Mouse (Mus musculus) C2C12 (cell line): Measurements from ENCODE around the gene Dnah7b.
"Not testable (repeated sequence)": the region's sequence is repeated elsewhere in the genome, so short reads cannot be mapped to it uniquely, and the experiment has no call there.

ENCODE experiments used
- CEBPB ChIP-seq: IDR thresholded peaks from one replicate; pipeline ENCODE4 v1.6.1; 2011; ENCODE audit warnings: low read depth, mild to moderate bottlenecking, control low read depth, moderate library complexity
- CTCF ChIP-seq: IDR thresholded peaks from one replicate; pipeline ENCODE4 v1.5.1; 2011; ENCODE audit not compliant: control insufficient read depth, insufficient read depth, insufficient read length
- MAX ChIP-seq: IDR thresholded peaks from one replicate; pipeline ENCODE4 v1.6.1; 2011; ENCODE audit warnings: mild to moderate bottlenecking, control low read depth
- MYOD1 ChIP-seq: IDR thresholded peaks from one replicate; pipeline ENCODE4 v1.6.1; 2011; ENCODE audit warnings: low read depth; ENCODE audit not compliant: control insufficient read depth, insufficient read length
- MYOG ChIP-seq: IDR thresholded peaks from one replicate; pipeline ENCODE4 v1.6.1; 2011; ENCODE audit not compliant: control insufficient read depth, insufficient read length; ENCODE audit errors: extremely low read depth
- USF1 ChIP-seq: IDR thresholded peaks from one replicate; pipeline ENCODE4 v1.6.1; 2011; ENCODE audit warnings: low read depth, mild to moderate bottlenecking, control low read depth, moderate library complexity

DNA sequence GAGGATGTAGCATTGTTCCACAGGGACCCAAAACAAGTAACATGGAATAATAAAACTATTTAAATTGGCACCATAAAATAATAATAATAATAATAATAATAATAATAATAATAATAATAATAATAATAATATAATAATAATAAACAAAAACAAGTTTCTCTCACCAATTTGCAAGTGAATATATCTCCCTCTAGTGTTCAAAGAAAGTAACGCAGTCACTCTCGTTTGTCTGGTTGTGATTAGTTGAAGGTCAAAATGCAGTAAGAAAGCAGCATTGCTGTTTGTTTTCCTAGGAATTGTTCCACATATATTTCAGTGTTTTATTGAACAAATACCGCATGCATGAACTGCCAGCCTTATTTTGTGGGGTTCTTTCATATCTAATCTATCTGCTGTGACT is 350.8 kb downstream of the Dnah7b start:
- not testable (repeated sequence) for TF ChIP-seq CTCF, MAX, MYOG, CEBPB, USF1, MYOD1
